Mouse (Mus musculus): ENCODE measurements around the gene Unc13d. TPM values are rescaled to one million over a fixed set of nuclear protein-coding genes. Genes with fewer than 3 reads are reported as not detected.
"Not testable (repeated sequence)": the region's sequence is repeated elsewhere in the genome, so short reads cannot be mapped to it uniquely, and the experiment has no call there.

Gene Unc13d
- polyA plus RNA-seq, 1 experiment from 2014 or later = 1.3 TPM

DNA sequence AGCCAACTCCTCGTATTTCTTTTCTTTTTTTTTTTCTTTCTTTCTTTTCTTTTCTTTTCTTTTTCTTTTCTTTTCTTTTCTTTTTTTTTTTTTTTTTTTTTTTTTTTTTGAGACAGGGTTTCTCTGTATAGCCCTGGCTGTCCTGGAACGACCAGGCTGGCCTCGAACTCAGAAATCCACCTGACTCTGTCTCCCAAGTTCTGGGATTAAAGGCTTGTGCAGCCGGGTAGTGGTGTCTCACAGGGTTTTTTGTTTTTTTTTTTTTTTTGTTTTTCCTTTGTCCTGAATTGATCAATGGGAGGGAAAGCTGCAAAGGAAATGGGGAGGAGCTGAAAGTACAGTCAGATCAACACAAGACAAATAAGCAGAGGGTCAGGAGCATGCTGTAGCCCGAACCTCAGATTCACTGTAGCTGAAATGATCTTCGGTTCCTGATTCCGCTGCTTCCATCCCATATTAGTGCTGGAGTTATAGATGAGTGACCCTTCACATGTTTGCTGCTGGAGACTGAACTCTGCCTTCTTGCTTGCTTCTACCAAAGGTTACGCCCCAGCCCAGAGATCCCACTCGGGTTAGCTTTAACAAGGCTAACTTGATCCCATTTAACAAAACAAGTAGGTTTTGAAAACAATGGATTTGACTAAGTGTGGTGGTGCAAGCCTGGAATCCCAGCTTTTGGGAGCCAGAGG lies 49.4 kb downstream of the Unc13d start:
- Histone ChIP-seq H3K4me2 (replicated peaks; ENCODE audit: low read depth, low read length) (no peak overlapping the region), H3K4me3 (ENCODE audit: low read depth, low read length) (no peak overlapping the region), H3K27me3 (ENCODE audit: control insufficient read depth, insufficient read depth, low read length) (no peaks in the 10 kb centered on the region), H3K36me3 (ENCODE audit: control insufficient read depth, insufficient read depth, low read length) (no peaks in the 10 kb centered on the region), H3K27ac (ENCODE audit: low read depth, low read length) (no peak overlapping the region), H3K4me1 (replicated peaks; ENCODE audit: control insufficient read depth, insufficient read depth, low read length) (peaks cover 3% of the 10 kb centered on the region; the same call in 1 of the 2 replicates), H3K9me3 (ENCODE audit: control insufficient read depth, low read length) (no peaks in the 10 kb centered on the region), H3K9ac (ENCODE audit: low read depth, low read length) (no peak overlapping the region)
- DNase-seq (ENCODE audit: low spot score) (no peak), ATAC-seq (ENCODE audit: low FRiP score) (no peak)
- WGBS = 81% methylated on average over 9 of the region's 9 CpGs

DNA sequence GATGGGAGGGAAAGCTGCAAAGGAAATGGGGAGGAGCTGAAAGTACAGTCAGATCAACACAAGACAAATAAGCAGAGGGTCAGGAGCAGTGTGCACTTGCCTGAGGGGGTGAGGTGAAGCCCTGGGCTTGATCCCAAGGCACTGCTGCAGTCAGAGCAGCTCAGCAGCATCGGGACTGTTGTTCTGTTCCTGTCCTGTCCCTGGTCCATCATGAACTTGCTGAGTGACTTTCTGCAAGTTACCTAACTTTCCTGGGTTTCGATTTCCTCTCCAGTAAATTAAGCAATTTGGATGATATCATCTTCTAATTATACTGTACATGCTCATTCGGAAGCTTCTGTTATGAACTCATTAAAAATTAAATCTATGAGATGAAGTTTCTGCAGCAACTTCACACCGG lies 50.0 kb downstream of the Unc13d start, which contains the start of gene H3f3b:
Gene H3f3b (minus strand): TSS at position 207 of the 400 bp plus-strand sequence.
- Histone ChIP-seq H3K4me3 (ENCODE audit: low read depth, low read length) (no peak within 1 kb of the TSS), H3K27me3 (ENCODE audit: control insufficient read depth, insufficient read depth, low read length) (no peaks in the 10 kb centered on the region), H3K9me3 (ENCODE audit: control insufficient read depth, low read length) (no peaks in the 10 kb centered on the region), H3K4me2 (replicated peaks; ENCODE audit: low read depth, low read length) (no peak within 1 kb of the TSS), H3K36me3 (ENCODE audit: control insufficient read depth, insufficient read depth, low read length) (no peaks in the 10 kb centered on the region), H3K4me1 (replicated peaks; ENCODE audit: control insufficient read depth, insufficient read depth, low read length) (peaks cover 3% of the 10 kb centered on the region; the same call in 1 of the 2 replicates), H3K27ac (ENCODE audit: low read depth, low read length) (no peak within 1 kb of the TSS), H3K9ac (ENCODE audit: low read depth, low read length) (no peak within 1 kb of the TSS)
- no peak for ATAC-seq (ENCODE audit: low FRiP score)
- 80% methylated on average over 4 of the region's 4 CpGs for WGBS
- no peak for DNase-seq (ENCODE audit: low spot score)

GRCm38 (mm10) chr11:116025056-116025845 lies 52.5 kb downstream of the Unc13d start:
- DNase-seq (ENCODE audit: low spot score) = no peak
- Histone ChIP-seq H3K9ac (ENCODE audit: low read depth, low read length) (no peak overlapping the region), H3K36me3 (ENCODE audit: control insufficient read depth, insufficient read depth, low read length) (no peaks in the 10 kb centered on the region), H3K4me2 (replicated peaks; ENCODE audit: low read depth, low read length) (no peak overlapping the region), H3K4me3 (ENCODE audit: low read depth, low read length) (no peak overlapping the region), H3K9me3 (ENCODE audit: control insufficient read depth, low read length) (no peaks in the 10 kb centered on the region), H3K27me3 (ENCODE audit: control insufficient read depth, insufficient read depth, low read length) (no peaks in the 10 kb centered on the region), H3K4me1 (replicated peaks; ENCODE audit: control insufficient read depth, insufficient read depth, low read length) (no peaks in the 10 kb centered on the region), H3K27ac (ENCODE audit: low read depth, low read length) (no peak overlapping the region)
- WGBS = 87% methylated on average over 3 of the region's 3 CpGs
- ATAC-seq (ENCODE audit: low FRiP score) = no peak

GRCm38 (mm10) chr11:116024356-116024808 lies 53.4 kb downstream of the Unc13d start:
- Histone ChIP-seq H3K9me3 (ENCODE audit: control insufficient read depth, low read length) (no peaks in the 10 kb centered on the region), H3K27ac (ENCODE audit: low read depth, low read length) (peak overlapping the region; percentile 98), H3K4me1 (replicated peaks; ENCODE audit: control insufficient read depth, insufficient read depth, low read length) (no peaks in the 10 kb centered on the region), H3K27me3 (ENCODE audit: control insufficient read depth, insufficient read depth, low read length) (no peaks in the 10 kb centered on the region), H3K9ac (ENCODE audit: low read depth, low read length) (peak overlapping the region; percentile 99), H3K36me3 (ENCODE audit: control insufficient read depth, insufficient read depth, low read length) (no peaks in the 10 kb centered on the region), H3K4me3 (ENCODE audit: low read depth, low read length) (peak overlapping the region; percentile 96), H3K4me2 (replicated peaks; ENCODE audit: low read depth, low read length) (no peak overlapping the region)
- peak; percentile 97 for DNase-seq (ENCODE audit: low spot score)
- under 1% methylated on average over 37 of the region's 37 CpGs for WGBS
- peak; percentile 94 for ATAC-seq (ENCODE audit: low FRiP score)

DNA sequence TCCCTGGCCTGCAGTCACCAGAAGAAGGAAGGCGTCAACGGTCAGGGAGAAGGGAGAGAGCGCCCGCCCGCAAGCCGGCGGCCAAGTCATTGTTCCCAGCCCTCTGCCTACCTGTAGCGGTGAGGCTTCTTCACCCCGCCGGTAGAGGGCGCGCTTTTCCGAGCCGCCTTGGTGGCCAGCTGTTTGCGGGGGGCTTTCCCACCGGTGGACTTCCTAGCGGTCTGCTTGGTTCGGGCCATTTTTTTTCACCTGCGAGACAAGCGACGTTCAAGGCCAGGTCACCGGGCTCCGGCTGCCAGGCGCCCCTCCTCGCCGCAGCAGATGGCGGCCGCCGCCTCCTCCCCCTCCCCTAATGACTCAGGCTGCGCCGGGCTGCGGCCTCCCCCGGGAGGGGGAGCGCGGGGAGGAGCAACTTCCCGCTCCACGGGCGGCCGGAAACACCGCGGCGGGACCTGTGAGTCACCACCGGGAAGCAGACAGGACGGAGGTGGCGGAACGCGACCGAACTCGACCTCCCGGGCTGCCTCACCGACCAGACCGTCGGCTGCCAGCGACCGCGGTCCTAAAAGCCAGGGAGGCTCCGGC lies 53.9 kb downstream of the Unc13d start:
- DNase-seq (ENCODE audit: low spot score) (peak; percentile 81), ATAC-seq (ENCODE audit: low FRiP score) (peak; percentile 72)
- no peaks in the 10 kb centered on the region for H3K27me3 ChIP-seq (ENCODE audit: control insufficient read depth, insufficient read depth, low read length)
- H3K4me2 ChIP-seq (replicated peaks; ENCODE audit: low read depth, low read length) = peak overlapping the region; percentile 34
- peak overlapping the region; percentile 98 for H3K27ac ChIP-seq (ENCODE audit: low read depth, low read length)
- peak overlapping the region; percentile 99 for H3K9ac ChIP-seq (ENCODE audit: low read depth, low read length)
- WGBS = under 1% methylated on average over 57 of the region's 57 CpGs
- peak overlapping the region; percentile 96 for H3K4me3 ChIP-seq (ENCODE audit: low read depth, low read length)
- no peaks in the 10 kb centered on the region for H3K9me3 ChIP-seq (ENCODE audit: control insufficient read depth, low read length)
- H3K36me3 ChIP-seq (ENCODE audit: control insufficient read depth, insufficient read depth, low read length) = no peaks in the 10 kb centered on the region
- no peaks in the 10 kb centered on the region for H3K4me1 ChIP-seq (replicated peaks; ENCODE audit: control insufficient read depth, insufficient read depth, low read length)

GRCm38 (mm10) chr11:116023074-116023770 lies 54.5 kb downstream of the Unc13d start:
- Histone ChIP-seq H3K4me2 (replicated peaks; ENCODE audit: low read depth, low read length) (peak overlapping the region; percentile 34), H3K9ac (ENCODE audit: low read depth, low read length) (peak overlapping the region; percentile 99), H3K4me3 (ENCODE audit: low read depth, low read length) (peak overlapping the region; percentile 96), H3K27ac (ENCODE audit: low read depth, low read length) (peak overlapping the region; percentile 98; the same call in 1 of the 2 replicates)
- H3K27me3 ChIP-seq (ENCODE audit: control insufficient read depth, insufficient read depth, low read length); H3K36me3 ChIP-seq (ENCODE audit: control insufficient read depth, insufficient read depth, low read length); H3K4me1 ChIP-seq (replicated peaks; ENCODE audit: control insufficient read depth, insufficient read depth, low read length); H3K9me3 ChIP-seq (ENCODE audit: control insufficient read depth, low read length); ATAC-seq (ENCODE audit: low FRiP score): not testable (repeated sequence)
- DNase-seq (ENCODE audit: low spot score) = peak; percentile 54
- 6% methylated on average over 18 of the region's 18 CpGs for WGBS

DNA sequence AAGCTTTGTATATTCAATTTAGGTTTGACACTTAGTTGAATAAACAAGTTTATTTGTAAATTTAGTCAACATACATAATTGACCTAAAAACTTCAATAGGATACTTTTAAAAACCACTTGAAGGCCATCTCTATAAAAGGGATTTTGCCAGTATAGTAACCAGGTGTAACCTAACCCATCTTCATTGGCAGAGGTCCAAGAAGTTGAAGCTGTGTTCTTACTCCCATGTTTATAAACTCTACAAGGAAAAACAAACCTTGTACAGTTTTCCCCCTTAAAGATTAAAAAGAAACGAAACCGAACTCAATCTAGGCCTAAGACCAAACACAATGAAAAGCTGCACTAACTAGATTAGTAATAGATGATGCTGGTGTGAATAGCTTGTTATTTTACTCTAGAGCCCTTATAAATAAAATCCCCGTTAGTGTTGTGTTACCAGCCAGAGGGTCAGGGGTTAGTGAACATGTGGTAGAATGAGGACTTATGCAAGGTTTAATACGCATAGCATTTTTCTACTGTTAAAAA lies 55.4 kb downstream of the Unc13d start:
- Histone ChIP-seq H3K4me1 (replicated peaks; ENCODE audit: control insufficient read depth, insufficient read depth, low read length) (no peaks in the 10 kb centered on the region), H3K4me2 (replicated peaks; ENCODE audit: low read depth, low read length) (peak overlapping the region; percentile 39), H3K9ac (ENCODE audit: low read depth, low read length) (no peak overlapping the region), H3K9me3 (ENCODE audit: control insufficient read depth, low read length) (no peaks in the 10 kb centered on the region), H3K4me3 (ENCODE audit: low read depth, low read length) (peak overlapping the region; percentile 26), H3K27ac (ENCODE audit: low read depth, low read length) (no peak overlapping the region), H3K36me3 (ENCODE audit: control insufficient read depth, insufficient read depth, low read length) (no peaks in the 10 kb centered on the region), H3K27me3 (ENCODE audit: control insufficient read depth, insufficient read depth, low read length) (no peaks in the 10 kb centered on the region)
- DNase-seq (ENCODE audit: low spot score) (no peak), ATAC-seq (ENCODE audit: low FRiP score) (no peak)
- 83% methylated on average over 4 of the region's 4 CpGs for WGBS

Data from hindbrain, embryonic 11.5 days (tissue).